Mouse (Mus musculus): ENCODE results near the gene Rtn4rl1. TPM values are rescaled to one million over a fixed set of nuclear protein-coding genes. Genes with fewer than 3 reads are reported as not detected.
A peak's percentile ranks its signal among the peaks of the same experiment; 100 is the strongest.

The Rtn4rl1 gene
- polyA plus RNA-seq, 1 experiment from 2014 or later: 9.7 TPM

GRCm38 (mm10) chr11:75259416-75259815, 65.8 kb downstream of the Rtn4rl1 start:
- Histone ChIP-seq H3K4me1 (peaks cover 77% of the 10 kb centered on the region), H3K9me3 (no peaks in the 10 kb centered on the region), H3K36me3 (no peaks in the 10 kb centered on the region), H3K27ac (no peak overlapping the region), H3K27me3 (ENCODE audit: insufficient read depth, poor library complexity, severe bottlenecking) (no peaks in the 10 kb centered on the region), H3K4me3 (no peak overlapping the region)
- DNase-seq (ENCODE audit: low spot score): no peak
- WGBS: 70% methylated on average over 6 of the region's 6 CpGs

GRCm38 (mm10) chr11:75259996-75260561, 66.5 kb downstream of the Rtn4rl1 start:
- Histone ChIP-seq H3K36me3 (0 out of 2 replicates have a peak, but pooled peaks cover 2% of the 10 kb centered on the region), H3K4me3 (no peak overlapping the region), H3K4me1 (peaks cover 77% of the 10 kb centered on the region), H3K27me3 (ENCODE audit: insufficient read depth, poor library complexity, severe bottlenecking) (no peaks in the 10 kb centered on the region), H3K9me3 (no peaks in the 10 kb centered on the region), H3K27ac (peak overlapping the region; percentile 17; the same call in 1 of the 2 replicates)
- no peak for DNase-seq (ENCODE audit: low spot score)
- WGBS: 72% methylated on average over 10 of the region's 10 CpGs

GRCm38 (mm10) chr11:75261016-75261415, 67.4 kb downstream of the Rtn4rl1 start:
- H3K36me3 ChIP-seq: peaks cover 10% of the 10 kb centered on the region; the same call in 1 of the 2 replicates
- no peaks in the 10 kb centered on the region for H3K9me3 ChIP-seq
- 89% methylated on average over 2 of the region's 2 CpGs for WGBS
- no peaks in the 10 kb centered on the region for H3K27me3 ChIP-seq (ENCODE audit: insufficient read depth, poor library complexity, severe bottlenecking)
- no peak overlapping the region for H3K4me3 ChIP-seq
- H3K4me1 ChIP-seq: peaks cover 80% of the 10 kb centered on the region
- DNase-seq (ENCODE audit: low spot score): no peak
- peak overlapping the region; percentile 17 for H3K27ac ChIP-seq

- Histone ChIP-seq H3K4me3 (no peak overlapping the region), H3K27ac (peak overlapping the region; percentile 52; the same call in 1 of the 2 replicates), H3K9me3 (no peaks in the 10 kb centered on the region), H3K4me1 (peaks cover 83% of the 10 kb centered on the region), H3K27me3 (ENCODE audit: insufficient read depth, poor library complexity, severe bottlenecking) (no peaks in the 10 kb centered on the region), H3K36me3 (peaks cover 15% of the 10 kb centered on the region; the same call in 1 of the 2 replicates)
- no peak for DNase-seq (ENCODE audit: low spot score)
- 83% methylated on average over 4 of the region's 4 CpGs for WGBS
These were observed 68.1 kb downstream of the Rtn4rl1 start for GRCm38 (mm10) chr11:75261730-75262129.

- Histone ChIP-seq H3K36me3 (peaks cover 15% of the 10 kb centered on the region; the same call in 1 of the 2 replicates), H3K27me3 (ENCODE audit: insufficient read depth, poor library complexity, severe bottlenecking) (no peaks in the 10 kb centered on the region), H3K9me3 (no peaks in the 10 kb centered on the region), H3K4me3 (no peak overlapping the region), H3K27ac (peak overlapping the region; percentile 52), H3K4me1 (peaks cover 84% of the 10 kb centered on the region)
- DNase-seq (ENCODE audit: low spot score): no peak
- WGBS: 71% methylated on average over 3 of the region's 3 CpGs
These were observed 68.6 kb downstream of the Rtn4rl1 start for GRCm38 (mm10) chr11:75262181-75262580.

- no peak for DNase-seq (ENCODE audit: low spot score)
- peak overlapping the region; percentile 62 for H3K27ac ChIP-seq
- peaks cover 15% of the 10 kb centered on the region; the same call in 1 of the 2 replicates for H3K36me3 ChIP-seq
- peaks cover 84% of the 10 kb centered on the region for H3K4me1 ChIP-seq
- 43% methylated on average over 5 of the region's 5 CpGs for WGBS
- H3K4me3 ChIP-seq: no peak overlapping the region
- H3K9me3 ChIP-seq: no peaks in the 10 kb centered on the region
- no peaks in the 10 kb centered on the region for H3K27me3 ChIP-seq (ENCODE audit: insufficient read depth, poor library complexity, severe bottlenecking)
These were observed 69.2 kb downstream of the Rtn4rl1 start for GRCm38 (mm10) chr11:75262791-75263190.

GRCm38 (mm10) chr11:75263274-75263963, 69.8 kb downstream of the Rtn4rl1 start:
- H3K4me1 ChIP-seq: peaks cover 85% of the 10 kb centered on the region
- peaks cover 15% of the 10 kb centered on the region; the same call in 1 of the 2 replicates for H3K36me3 ChIP-seq
- H3K27ac ChIP-seq: peak overlapping the region; percentile 62; the same call in 1 of the 2 replicates
- no peak for DNase-seq (ENCODE audit: low spot score)
- H3K4me3 ChIP-seq: no peak overlapping the region
- no peaks in the 10 kb centered on the region for H3K27me3 ChIP-seq (ENCODE audit: insufficient read depth, poor library complexity, severe bottlenecking)
- WGBS: 65% methylated on average over 15 of the region's 15 CpGs
- H3K9me3 ChIP-seq: no peaks in the 10 kb centered on the region

GRCm38 (mm10) chr11:75263964-75264312, 70.4 kb downstream of the Rtn4rl1 start:
- Histone ChIP-seq H3K27me3 (ENCODE audit: insufficient read depth, poor library complexity, severe bottlenecking) (no peaks in the 10 kb centered on the region), H3K36me3 (peaks cover 15% of the 10 kb centered on the region; the same call in 1 of the 2 replicates), H3K27ac (no peak overlapping the region), H3K4me3 (no peak overlapping the region), H3K9me3 (no peaks in the 10 kb centered on the region), H3K4me1 (peaks cover 89% of the 10 kb centered on the region)
- WGBS: 57% methylated on average over 6 of the region's 6 CpGs
- DNase-seq (ENCODE audit: low spot score): no peak

- Histone ChIP-seq H3K4me1 (peaks cover 87% of the 10 kb centered on the region), H3K27me3 (ENCODE audit: insufficient read depth, poor library complexity, severe bottlenecking) (no peaks in the 10 kb centered on the region), H3K9me3 (no peaks in the 10 kb centered on the region), H3K27ac (0 out of 2 replicates have a peak overlapping the region, but pooled peaks have one; percentile 5), H3K4me3 (no peak overlapping the region), H3K36me3 (peaks cover 15% of the 10 kb centered on the region; the same call in 1 of the 2 replicates)
- 79% methylated on average over 6 of the region's 6 CpGs for WGBS
- no peak for DNase-seq (ENCODE audit: low spot score)
These were observed 71.0 kb downstream of the Rtn4rl1 start for GRCm38 (mm10) chr11:75264550-75264949.

- Histone ChIP-seq H3K4me1 (peaks cover 83% of the 10 kb centered on the region), H3K27me3 (ENCODE audit: insufficient read depth, poor library complexity, severe bottlenecking) (no peaks in the 10 kb centered on the region), H3K36me3 (peaks cover 15% of the 10 kb centered on the region; the same call in 1 of the 2 replicates), H3K9me3 (no peaks in the 10 kb centered on the region), H3K4me3 (no peak overlapping the region), H3K27ac (peak overlapping the region; percentile 74)
- 59% methylated on average over 15 of the region's 15 CpGs for WGBS
- DNase-seq (ENCODE audit: low spot score): no peak
These were observed 72.0 kb downstream of the Rtn4rl1 start for GRCm38 (mm10) chr11:75265545-75265944.

- DNase-seq (ENCODE audit: low spot score): no peak
- peaks cover 74% of the 10 kb centered on the region for H3K4me1 ChIP-seq
- peak overlapping the region; percentile 68 for H3K27ac ChIP-seq
- H3K4me3 ChIP-seq: no peak overlapping the region
- no peaks in the 10 kb centered on the region for H3K9me3 ChIP-seq
- no peaks in the 10 kb centered on the region for H3K27me3 ChIP-seq (ENCODE audit: insufficient read depth, poor library complexity, severe bottlenecking)
- H3K36me3 ChIP-seq: peaks cover 15% of the 10 kb centered on the region; the same call in 1 of the 2 replicates
- WGBS: 44% methylated on average over 9 of the region's 9 CpGs
These were observed 74.3 kb downstream of the Rtn4rl1 start for GRCm38 (mm10) chr11:75267826-75268281.

GRCm38 (mm10) chr11:75268492-75268891, 74.9 kb downstream of the Rtn4rl1 start:
- DNase-seq (ENCODE audit: low spot score): no peak
- Histone ChIP-seq H3K4me1 (peaks cover 73% of the 10 kb centered on the region), H3K4me3 (no peak overlapping the region)

GRCm38 (mm10) chr11:75269213-75269612, 75.6 kb downstream of the Rtn4rl1 start:
- DNase-seq (ENCODE audit: low spot score): no peak
- Histone ChIP-seq H3K4me1 (peaks cover 73% of the 10 kb centered on the region), H3K36me3 (peaks cover 15% of the 10 kb centered on the region; the same call in 1 of the 2 replicates), H3K4me3 (no peak overlapping the region), H3K27ac (no peak overlapping the region), H3K27me3 (ENCODE audit: insufficient read depth, poor library complexity, severe bottlenecking) (no peaks in the 10 kb centered on the region), H3K9me3 (no peaks in the 10 kb centered on the region)
- WGBS: 66% methylated on average over 4 of the region's 4 CpGs

More at GRCm38 (mm10) chr11:75268492-75268891, 74.9 kb downstream of the Rtn4rl1 start:
- peaks cover 15% of the 10 kb centered on the region; the same call in 1 of the 2 replicates for H3K36me3 ChIP-seq
- WGBS: 36% methylated on average over 5 of the region's 5 CpGs
- H3K27ac ChIP-seq: peak overlapping the region; percentile 68; the same call in 1 of the 2 replicates
- H3K27me3 ChIP-seq (ENCODE audit: insufficient read depth, poor library complexity, severe bottlenecking): no peaks in the 10 kb centered on the region
- H3K9me3 ChIP-seq: no peaks in the 10 kb centered on the region
